Mouse (Mus musculus): ENCODE data around the gene Hdac7. TPM values are rescaled to one million over a fixed set of nuclear protein-coding genes. Genes with fewer than 3 reads are reported as not detected.

Hdac7 gene
- polyA plus RNA-seq, 1 experiment from 2014 or later = 5.7 TPM

DNA sequence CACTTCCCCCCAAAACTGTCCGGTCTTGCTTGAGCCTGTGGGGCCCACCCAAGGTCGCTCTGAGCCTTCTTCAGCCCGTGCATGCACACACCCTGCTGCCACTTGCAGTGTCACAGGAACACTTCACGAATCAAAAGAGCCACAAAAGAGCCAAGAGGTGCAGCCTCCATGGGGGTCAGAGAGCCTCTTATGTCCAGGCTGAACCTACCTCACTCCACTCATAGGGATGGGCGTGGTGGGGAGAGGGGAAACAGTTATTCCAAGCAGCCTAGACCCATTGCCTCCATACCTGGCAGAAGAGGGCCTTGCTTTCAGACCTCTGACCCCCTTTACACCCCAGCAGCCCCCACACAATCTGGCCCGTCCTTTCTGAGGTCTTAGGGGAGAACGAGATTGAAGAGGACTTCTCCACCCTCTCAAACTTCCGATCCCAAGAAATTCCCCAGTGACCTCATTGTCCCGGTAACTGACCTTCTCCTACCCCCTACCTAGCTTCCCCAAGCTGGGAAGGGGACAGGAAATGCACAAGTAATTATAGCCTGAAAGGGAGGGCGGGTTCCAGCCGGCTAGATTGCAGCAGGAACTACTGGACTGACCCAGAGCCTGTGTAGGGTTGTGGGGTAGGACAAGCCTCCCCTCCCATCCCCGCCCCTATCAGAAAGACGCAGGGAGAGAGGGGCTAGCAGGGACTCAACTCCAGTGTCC is 79.1 kb downstream of the Hdac7 start:
- 36% methylated on average over 13 of the region's 13 CpGs for WGBS (ENCODE audit: insufficient replicate concordance)
- H3K4me2 ChIP-seq = no peak overlapping the region; the same call in 1 of the 2 replicates

DNA sequence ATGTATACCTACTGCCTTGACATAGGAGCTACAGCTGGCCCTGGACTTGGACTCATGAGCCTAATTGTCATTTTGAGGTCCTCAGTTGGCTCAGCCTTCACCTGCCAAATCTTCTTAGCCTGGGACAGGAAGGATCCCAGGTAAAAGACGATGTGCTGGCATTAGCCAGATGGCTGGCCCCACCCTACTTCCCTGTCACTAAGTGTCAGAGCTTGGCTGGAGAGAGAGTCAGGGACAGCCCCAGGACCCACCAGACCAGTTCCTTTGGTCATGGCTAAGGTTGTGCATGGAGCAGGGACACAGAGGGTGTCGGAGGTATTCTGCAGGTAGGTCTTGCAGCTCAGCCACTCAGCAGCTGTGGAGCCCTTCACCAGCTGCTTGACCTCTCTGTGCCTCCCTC is 79.8 kb downstream of the Hdac7 start:
- Histone ChIP-seq H3K27me3 (peaks cover 58% of the 10 kb centered on the region), H3K9ac (no peak overlapping the region), H3K27ac (replicated peaks) (no peak overlapping the region), H3K4me1 (replicated peaks) (peaks cover 28% of the 10 kb centered on the region), H3K36me3 (replicated peaks) (no peaks in the 10 kb centered on the region), H3K4me3 (replicated peaks) (no peak overlapping the region), H3K9me3 (replicated peaks) (no peaks in the 10 kb centered on the region), H3K4me2 (no peak overlapping the region)
- ATAC-seq (ENCODE audit: insufficient read depth) = no peak
- 54% methylated on average over 2 of the region's 2 CpGs for WGBS (ENCODE audit: insufficient replicate concordance)

More for the DNA sequence above, 79.1 kb downstream of the Hdac7 start:
- no peaks in the 10 kb centered on the region for H3K9me3 ChIP-seq (replicated peaks)
- no peaks in the 10 kb centered on the region for H3K36me3 ChIP-seq (replicated peaks)
- H3K27me3 ChIP-seq = peaks cover 65% of the 10 kb centered on the region
- no peak for ATAC-seq (ENCODE audit: insufficient read depth)
- H3K27ac ChIP-seq (replicated peaks) = no peak overlapping the region
- H3K4me3 ChIP-seq (replicated peaks) = no peak overlapping the region
- H3K9ac ChIP-seq = no peak overlapping the region
- peaks cover 23% of the 10 kb centered on the region for H3K4me1 ChIP-seq (replicated peaks)

DNA sequence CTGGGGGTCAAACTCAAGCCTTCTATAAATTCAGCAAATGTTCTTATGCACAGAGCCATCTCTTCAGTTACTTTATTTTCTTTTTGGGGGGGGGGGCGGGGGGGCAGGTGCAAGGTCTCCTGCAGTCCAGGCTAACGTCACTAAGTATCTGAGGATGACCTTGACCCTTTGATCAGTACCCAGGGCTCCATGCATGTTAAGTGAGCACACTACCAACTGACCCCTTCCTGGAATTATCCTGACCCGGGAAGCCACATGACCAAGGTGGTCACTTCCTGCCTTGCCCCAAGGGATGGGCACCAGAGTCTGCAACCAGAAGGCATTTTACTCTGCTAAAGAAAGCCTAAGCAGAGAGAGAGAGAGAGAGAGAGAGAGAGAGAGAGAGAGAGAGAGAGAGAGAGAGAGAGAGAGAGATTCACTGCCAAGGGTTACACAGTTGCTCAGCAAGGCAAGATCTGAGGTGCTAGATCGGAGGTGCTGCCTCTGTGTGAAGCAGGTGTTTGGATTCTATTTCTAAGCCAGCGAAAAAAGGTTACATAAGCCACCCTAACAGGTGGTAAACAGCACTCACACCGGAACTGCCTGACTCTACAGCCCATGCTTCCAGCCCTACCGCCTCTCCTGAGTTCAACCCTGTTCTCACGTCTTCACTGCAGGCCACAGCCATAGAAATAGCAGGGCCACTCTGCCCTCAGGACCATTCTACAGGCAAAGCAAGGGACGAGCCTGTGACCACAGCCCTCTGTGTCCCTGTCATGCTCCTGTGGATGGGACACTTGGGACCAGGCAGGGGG is 80.8 kb downstream of the Hdac7 start:
- Histone ChIP-seq H3K4me2 (no peak overlapping the region), H3K36me3 (replicated peaks) (no peaks in the 10 kb centered on the region), H3K9ac (no peak overlapping the region), H3K9me3 (replicated peaks) (no peaks in the 10 kb centered on the region), H3K4me3 (replicated peaks) (no peak overlapping the region), H3K4me1 (replicated peaks) (peaks cover 26% of the 10 kb centered on the region), H3K27ac (replicated peaks) (no peak overlapping the region), H3K27me3 (peaks cover 48% of the 10 kb centered on the region)
- ATAC-seq (ENCODE audit: insufficient read depth) = no peak
- WGBS (ENCODE audit: insufficient replicate concordance) = 50% methylated on average over 9 of the region's 9 CpGs

DNA sequence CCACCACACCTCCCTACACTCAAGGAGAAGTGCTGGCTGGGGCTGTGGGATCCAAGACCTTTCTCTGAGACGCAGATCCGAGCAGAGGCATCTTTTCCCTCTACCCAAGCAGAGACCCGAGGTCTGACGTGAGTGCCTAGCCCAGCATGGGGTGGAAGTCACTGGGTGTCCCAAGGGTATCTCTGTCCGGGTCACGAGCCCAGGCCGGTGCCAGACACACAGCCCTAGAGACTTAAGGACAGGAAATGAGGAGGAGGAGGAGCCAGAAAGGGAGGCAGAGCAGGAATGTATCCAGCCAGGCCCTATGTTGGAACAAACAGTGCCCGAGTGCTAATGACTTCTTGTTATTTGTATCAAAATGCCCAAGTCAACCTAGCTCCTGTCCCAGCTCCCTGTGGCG is 81.6 kb downstream of the Hdac7 start:
- WGBS (ENCODE audit: insufficient replicate concordance) = 54% methylated on average over 9 of the region's 9 CpGs
- Histone ChIP-seq H3K9me3 (replicated peaks) (no peaks in the 10 kb centered on the region), H3K9ac (no peak overlapping the region), H3K27ac (replicated peaks) (no peak overlapping the region), H3K4me1 (replicated peaks) (peaks cover 19% of the 10 kb centered on the region), H3K4me2 (no peak overlapping the region), H3K4me3 (replicated peaks) (no peak overlapping the region), H3K36me3 (replicated peaks) (no peaks in the 10 kb centered on the region), H3K27me3 (peaks cover 40% of the 10 kb centered on the region)
- ATAC-seq (ENCODE audit: insufficient read depth) = no peak

DNA sequence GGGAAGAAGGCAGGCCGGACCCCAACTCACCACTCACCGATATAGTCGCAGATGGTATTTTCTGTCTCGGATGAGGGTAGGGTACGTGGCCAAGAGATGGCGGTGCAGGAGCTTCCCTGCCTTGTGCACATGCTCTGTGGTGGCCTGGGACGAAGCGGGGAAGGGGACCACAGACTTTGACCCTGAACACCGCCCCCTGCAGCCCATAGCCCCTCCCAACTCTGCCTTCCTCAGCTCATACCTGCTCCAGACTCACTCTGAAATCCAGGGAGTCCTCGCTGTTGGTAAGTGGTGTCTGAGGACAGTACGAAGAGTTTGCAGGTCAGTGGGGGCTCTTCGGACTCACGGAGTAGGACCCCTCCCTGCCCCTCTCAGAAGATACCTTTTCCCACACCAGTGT is 82.9 kb downstream of the Hdac7 start:
- Histone ChIP-seq H3K9me3 (replicated peaks) (no peaks in the 10 kb centered on the region), H3K27me3 (peaks cover 27% of the 10 kb centered on the region), H3K27ac (replicated peaks) (no peak overlapping the region), H3K4me2 (no peak overlapping the region), H3K9ac (no peak overlapping the region), H3K4me3 (replicated peaks) (no peak overlapping the region), H3K36me3 (replicated peaks) (no peaks in the 10 kb centered on the region), H3K4me1 (replicated peaks) (peaks cover 8% of the 10 kb centered on the region)
- ATAC-seq (ENCODE audit: insufficient read depth) = no peak
- 66% methylated on average over 13 of the region's 13 CpGs for WGBS (ENCODE audit: insufficient replicate concordance)

DNA sequence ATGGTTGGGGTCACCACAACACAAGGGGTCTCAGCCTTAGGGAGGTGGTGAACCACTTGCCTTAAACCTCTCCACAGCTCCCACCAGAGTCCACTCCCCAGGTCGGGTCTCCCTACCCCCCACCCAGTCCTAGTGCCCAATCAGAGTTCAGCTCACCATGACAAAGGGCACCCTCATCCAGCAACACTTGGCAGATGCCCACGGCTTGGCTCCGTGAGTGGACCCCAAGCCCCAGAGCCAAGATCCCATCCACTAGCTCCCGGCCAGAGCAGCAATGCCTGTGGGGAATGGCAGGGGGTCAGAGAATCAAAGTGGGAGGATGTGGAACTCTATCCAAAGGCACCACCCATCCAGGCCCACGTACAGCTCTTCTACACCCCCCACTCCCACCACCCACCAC is 83.3 kb downstream of the Hdac7 start:
- WGBS (ENCODE audit: insufficient replicate concordance) = 63% methylated on average over 5 of the region's 5 CpGs
- ATAC-seq (ENCODE audit: insufficient read depth) = no peak
- Histone ChIP-seq H3K4me2 (no peak overlapping the region), H3K4me1 (replicated peaks) (peaks cover 8% of the 10 kb centered on the region), H3K27ac (replicated peaks) (no peak overlapping the region), H3K9me3 (replicated peaks) (no peaks in the 10 kb centered on the region), H3K4me3 (replicated peaks) (no peak overlapping the region), H3K9ac (no peak overlapping the region), H3K36me3 (replicated peaks) (no peaks in the 10 kb centered on the region), H3K27me3 (peaks cover 23% of the 10 kb centered on the region)

DNA sequence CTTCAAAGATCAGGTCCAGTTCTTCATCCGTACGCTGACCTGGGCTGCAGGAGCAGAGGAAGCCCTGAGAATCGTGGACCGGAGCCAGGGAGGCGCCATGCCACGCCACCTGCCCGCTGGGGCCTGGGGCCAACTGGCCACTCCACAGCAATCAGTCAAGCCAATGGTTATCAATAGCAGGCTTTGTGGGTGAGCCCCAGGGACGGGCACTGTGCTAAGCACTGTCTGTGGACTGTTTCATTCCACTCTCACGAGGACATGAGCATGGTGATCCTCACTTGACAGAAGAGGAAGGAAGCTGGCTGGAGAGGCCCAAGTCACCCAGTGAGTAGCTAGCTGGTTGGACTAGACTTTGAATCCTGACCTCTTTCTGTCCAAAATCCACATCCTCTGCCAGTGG is 84.3 kb downstream of the Hdac7 start:
- Histone ChIP-seq H3K9me3 (replicated peaks) (no peaks in the 10 kb centered on the region), H3K27ac (replicated peaks) (no peak overlapping the region), H3K36me3 (replicated peaks) (no peaks in the 10 kb centered on the region), H3K27me3 (peaks cover 13% of the 10 kb centered on the region), H3K9ac (no peak overlapping the region), H3K4me2 (no peak overlapping the region), H3K4me3 (replicated peaks) (no peak overlapping the region), H3K4me1 (replicated peaks) (peaks cover 8% of the 10 kb centered on the region)
- no peak for ATAC-seq (ENCODE audit: insufficient read depth)
- WGBS (ENCODE audit: insufficient replicate concordance) = 64% methylated on average over 9 of the region's 9 CpGs

DNA sequence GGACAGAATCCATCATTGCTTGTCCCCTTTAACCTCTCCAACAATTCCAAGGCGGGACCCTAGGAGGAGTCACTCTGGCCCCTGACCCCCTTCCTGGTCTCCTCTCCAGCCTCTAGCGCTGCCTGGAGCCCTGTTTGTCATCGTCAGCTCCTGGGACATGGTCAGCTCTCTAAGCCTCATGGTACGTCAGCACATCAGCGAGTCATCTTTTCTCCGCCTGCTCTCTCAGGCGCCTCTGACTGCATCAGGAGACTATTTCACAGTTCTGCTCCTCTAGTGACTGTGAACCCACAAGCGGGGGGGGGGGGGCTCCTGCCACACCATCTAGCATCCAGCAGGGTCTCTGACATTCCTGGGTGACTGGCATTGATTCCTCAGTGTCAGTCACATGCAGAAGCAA is 88.9 kb downstream of the Hdac7 start:
- ATAC-seq (ENCODE audit: insufficient read depth) = no peak
- Histone ChIP-seq H3K4me1 (replicated peaks) (peaks cover 13% of the 10 kb centered on the region), H3K9me3 (replicated peaks) (no peaks in the 10 kb centered on the region), H3K9ac (no peak overlapping the region), H3K36me3 (replicated peaks) (no peaks in the 10 kb centered on the region), H3K27me3 (no peaks in the 10 kb centered on the region), H3K27ac (replicated peaks) (no peak overlapping the region), H3K4me3 (replicated peaks) (no peak overlapping the region), H3K4me2 (no peak overlapping the region)
- WGBS (ENCODE audit: insufficient replicate concordance) = 66% methylated on average over 8 of the region's 8 CpGs

DNA sequence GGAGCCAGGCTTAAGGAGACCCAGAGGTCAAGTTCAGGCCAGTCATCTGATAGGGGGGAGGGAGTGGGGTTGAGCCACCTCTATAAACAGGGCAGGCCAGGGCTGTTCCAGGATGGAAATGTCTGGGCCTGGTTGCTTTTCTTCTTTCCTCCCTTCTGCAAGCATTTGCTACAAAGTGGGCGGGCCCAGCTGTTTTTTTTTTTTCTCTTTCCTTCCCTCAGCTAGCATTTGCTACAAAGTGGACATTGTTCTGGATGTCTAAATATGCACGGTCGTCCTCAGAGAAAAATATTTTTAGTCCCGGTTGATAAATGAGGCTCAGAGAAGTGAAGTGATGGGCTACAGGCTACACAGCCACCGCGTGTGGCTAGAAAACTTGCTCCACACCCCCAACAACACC is 89.8 kb downstream of the Hdac7 start:
- ATAC-seq (ENCODE audit: insufficient read depth) = no peak
- Histone ChIP-seq H3K4me2 (no peak overlapping the region), H3K9ac (no peak overlapping the region), H3K27ac (replicated peaks) (no peak overlapping the region), H3K4me3 (replicated peaks) (no peak overlapping the region), H3K4me1 (replicated peaks) (peaks cover 11% of the 10 kb centered on the region), H3K27me3 (no peaks in the 10 kb centered on the region), H3K36me3 (replicated peaks) (no peaks in the 10 kb centered on the region), H3K9me3 (replicated peaks) (no peaks in the 10 kb centered on the region)
- 73% methylated on average over 6 of the region's 6 CpGs for WGBS (ENCODE audit: insufficient replicate concordance)

DNA sequence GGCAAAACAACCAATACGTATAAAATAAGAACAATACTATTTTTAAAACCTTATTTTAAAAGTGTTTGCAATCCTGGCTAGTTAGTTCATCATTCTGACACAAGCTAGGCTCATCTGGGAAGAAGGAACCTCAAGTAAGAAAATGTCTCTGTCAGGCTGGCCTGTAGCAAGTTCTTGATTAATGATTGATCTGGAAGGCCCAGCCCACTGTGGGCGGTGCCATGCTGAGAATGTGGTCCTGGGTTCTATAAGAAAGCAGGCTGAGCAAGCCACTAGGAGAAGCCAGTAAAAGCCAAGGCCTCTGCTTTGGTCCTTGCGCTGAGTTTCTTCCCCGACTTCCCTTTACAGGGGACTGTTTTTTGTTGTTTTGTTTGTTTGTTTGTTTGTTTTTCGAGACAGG is 91.8 kb downstream of the Hdac7 start:
- H3K27ac ChIP-seq (replicated peaks) = no peak overlapping the region
- H3K27me3 ChIP-seq = no peaks in the 10 kb centered on the region
- no peaks in the 10 kb centered on the region for H3K36me3 ChIP-seq (replicated peaks)
- no peak overlapping the region for H3K4me2 ChIP-seq
- H3K9ac ChIP-seq = no peak overlapping the region
- ATAC-seq (ENCODE audit: insufficient read depth) = no peak
- H3K4me3 ChIP-seq (replicated peaks) = no peak overlapping the region
- H3K4me1 ChIP-seq (replicated peaks) = peaks cover 25% of the 10 kb centered on the region
- H3K9me3 ChIP-seq (replicated peaks) = no peaks in the 10 kb centered on the region
- WGBS (ENCODE audit: insufficient replicate concordance) = 79% methylated on average over 5 of the region's 5 CpGs

DNA sequence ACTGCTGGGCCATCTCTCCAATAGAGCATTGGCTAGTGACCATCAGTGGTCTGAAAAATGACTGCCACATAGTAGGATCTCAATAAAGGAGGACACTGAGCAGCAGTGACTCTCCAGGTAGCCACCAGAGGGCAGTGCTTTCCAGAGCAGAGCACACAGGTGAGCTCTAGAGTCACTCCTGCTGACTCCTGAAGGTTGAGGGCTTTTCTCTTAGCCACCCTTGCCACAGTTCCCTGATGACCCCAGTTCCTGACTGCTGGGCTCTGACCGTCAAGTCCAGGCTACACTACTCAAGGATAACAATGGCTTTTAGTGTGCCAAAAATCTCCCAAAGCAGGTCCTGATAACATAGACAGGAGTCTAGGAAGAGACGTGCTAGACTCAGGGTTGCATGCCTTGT is 92.6 kb downstream of the Hdac7 start:
- 59% methylated on average over 2 of the region's 2 CpGs for WGBS (ENCODE audit: insufficient replicate concordance)
- ATAC-seq (ENCODE audit: insufficient read depth) = no peak
- no peaks in the 10 kb centered on the region for H3K9me3 ChIP-seq (replicated peaks)
- no peak overlapping the region for H3K4me2 ChIP-seq
- H3K27ac ChIP-seq (replicated peaks) = no peak overlapping the region
- H3K4me3 ChIP-seq (replicated peaks) = no peak overlapping the region
- H3K9ac ChIP-seq = no peak overlapping the region
- H3K36me3 ChIP-seq (replicated peaks) = no peaks in the 10 kb centered on the region
- no peaks in the 10 kb centered on the region for H3K27me3 ChIP-seq
- H3K4me1 ChIP-seq (replicated peaks) = peaks cover 33% of the 10 kb centered on the region
